Mouse (Mus musculus) MEL (cell line): Measurements from ENCODE around the gene Fam84b. TPM values are rescaled to one million over a fixed set of nuclear protein-coding genes. Genes with fewer than 3 reads are reported as not detected.

Experiments
- DNase-seq: peaks from one replicate; pipeline ENCODE4 v3.0.0; 2011; ENCODE audit warnings: low read depth, low spot score
- H3K27ac ChIP-seq: 2 replicates; pipeline ENCODE4 v1.5.1; 2012; ENCODE audit warnings: low read depth, mild to moderate bottlenecking, control low read depth, low read length, moderate library complexity; ENCODE audit not compliant: control insufficient read depth
- H3K27me3 ChIP-seq, 2 experiments: fragments of 150-350 bp in 1 of 2; sonication (generic) in 1 of 2; 2 replicates each; pipeline ENCODE4 v1.6.1; 2012; ENCODE audit warnings: low read length in 2 of 2, mild to moderate bottlenecking in 2 of 2, improper control_type of control experiment in 1 of 2, moderate library complexity in 1 of 2; ENCODE audit not compliant: insufficient read depth in 2 of 2, control insufficient read depth in 1 of 2
- H3K36me3 ChIP-seq, 2 experiments: 2 replicates each; pipeline ENCODE4 v1.6.1; 2012 to 2014; ENCODE audit warnings: low read length in 2 of 2, improper control_type of control experiment in 1 of 2, inconsistent platforms in 1 of 2, mild to moderate bottlenecking in 1 of 2; ENCODE audit not compliant: insufficient read depth in 2 of 2, control insufficient read depth in 1 of 2
- H3K4me1 ChIP-seq, 2 experiments: fragments of 150-350 bp in 1 of 2; sonication (generic) in 1 of 2; 2 replicates each; pipeline ENCODE4 v1.6.1; 2012; ENCODE audit warnings: low read length in 2 of 2, improper control_type of control experiment in 1 of 2, mild to moderate bottlenecking in 1 of 2; ENCODE audit not compliant: insufficient read depth in 2 of 2, control insufficient read depth in 1 of 2
- H3K4me3 ChIP-seq, 2 experiments: fragments of 150-350 bp in 1 of 2; sonication (generic) in 1 of 2; 2 replicates each; pipeline ENCODE4 v1.5.1; 2012; ENCODE audit warnings: low read depth in 2 of 2, low read length in 2 of 2, mild to moderate bottlenecking in 2 of 2, moderate library complexity in 2 of 2, control low read depth in 1 of 2, improper control_type of control experiment in 1 of 2; ENCODE audit not compliant: control insufficient read depth in 1 of 2, insufficient read depth in 1 of 2
- H3K79me2 ChIP-seq: 2 replicates; pipeline ENCODE4 v1.6.1; 2012; ENCODE audit warnings: mild to moderate bottlenecking, low read length, moderate library complexity; ENCODE audit not compliant: control insufficient read depth, poor library complexity, insufficient read depth
- H3K9ac ChIP-seq: 2 replicates; pipeline ENCODE4 v1.6.1; 2012; ENCODE audit warnings: low read depth, mild to moderate bottlenecking, control low read depth, low read length, moderate library complexity; ENCODE audit not compliant: control insufficient read depth, poor library complexity, severe bottlenecking
- H3K9me3 ChIP-seq: fragments of 150-350 bp; sonication (generic); replicated peaks from 2 replicates; pipeline ENCODE4 v1.6.1; 2012; ENCODE audit warnings: mild to moderate bottlenecking, low read length, improper control_type of control experiment, moderate library complexity; ENCODE audit not compliant: insufficient read depth
- CHD1 ChIP-seq: IDR thresholded peaks from 2 replicates; pipeline ENCODE4 v1.6.1; 2012; ENCODE audit warnings: low read depth, mild to moderate bottlenecking, inconsistent platforms, low read length, improper control_type of control experiment
- CHD2 ChIP-seq: IDR thresholded peaks from 2 replicates; pipeline ENCODE4 v1.6.1; 2011; ENCODE audit warnings: low read length, improper control_type of control experiment
- CTCF ChIP-seq, 3 experiments: IDR thresholded peaks in 2 of 3; conservative IDR thresholded peaks in 1 of 3; 2 replicates each; pipeline ENCODE4 v1.5.1; 2011 to 2012; ENCODE audit warnings: low read length in 3 of 3, low read depth in 2 of 3, mild to moderate bottlenecking in 2 of 3, improper control_type of control experiment in 1 of 3, inconsistent platforms in 1 of 3, mixed read lengths in 1 of 3, moderate library complexity in 1 of 3; ENCODE audit not compliant: control insufficient read depth in 1 of 3, insufficient read depth in 1 of 3, poor library complexity in 1 of 3, severe bottlenecking in 1 of 3
- EP300 ChIP-seq, 2 experiments: IDR thresholded peaks; 2 replicates each; pipeline ENCODE4 v1.6.1; 2011; ENCODE audit warnings: improper control_type of control experiment in 2 of 2, low read length in 2 of 2, low read depth in 1 of 2, mild to moderate bottlenecking in 1 of 2
- JUND ChIP-seq: IDR thresholded peaks from 2 replicates; pipeline ENCODE4 v1.6.1; 2011; ENCODE audit warnings: low read depth, mild to moderate bottlenecking, improper control_type of control experiment, low read length
- MEF2A ChIP-seq: IDR thresholded peaks from 2 replicates; pipeline ENCODE4 v1.6.1; 2014; ENCODE audit warnings: low read depth, mild to moderate bottlenecking, inconsistent platforms, low read length, improper control_type of control experiment; ENCODE audit not compliant: poor library complexity, insufficient replicate concordance, severe bottlenecking; ENCODE audit errors: extremely low read depth
- MXI1 ChIP-seq: IDR thresholded peaks from 2 replicates; pipeline ENCODE4 v1.6.1; 2011; ENCODE audit warnings: mild to moderate bottlenecking, low read depth, low read length, improper control_type of control experiment
- MYC ChIP-seq: IDR thresholded peaks from 2 replicates; pipeline ENCODE4 v1.6.1; 2011; ENCODE audit warnings: low read depth, mild to moderate bottlenecking, low read length, improper control_type of control experiment, moderate library complexity
- POLR2AphosphoS2 ChIP-seq: IDR thresholded peaks from 2 replicates; pipeline ENCODE4 v1.6.1; 2011; ENCODE audit warnings: low read length, improper control_type of control experiment
- RAD21 ChIP-seq: IDR thresholded peaks from 2 replicates; pipeline ENCODE4 v1.6.1; 2011; ENCODE audit warnings: mild to moderate bottlenecking, low read depth, low read length, improper control_type of control experiment
- RCOR1 ChIP-seq: IDR thresholded peaks from 2 replicates; pipeline ENCODE4 v1.6.1; 2012; ENCODE audit warnings: low read depth, mild to moderate bottlenecking, inconsistent platforms, low read length, improper control_type of control experiment
- SIN3A ChIP-seq: IDR thresholded peaks from 2 replicates; pipeline ENCODE4 v1.6.1; 2012; ENCODE audit warnings: low read length, improper control_type of control experiment, inconsistent platforms
- TCF12 ChIP-seq: IDR thresholded peaks from 2 replicates; pipeline ENCODE4 v1.6.1; 2014; ENCODE audit warnings: low read depth, mild to moderate bottlenecking, inconsistent platforms, low read length, improper control_type of control experiment, moderate library complexity
- UBTF ChIP-seq: IDR thresholded peaks from 2 replicates; pipeline ENCODE4 v1.6.1; 2012; ENCODE audit warnings: low read depth, mild to moderate bottlenecking, inconsistent platforms, low read length, improper control_type of control experiment, moderate library complexity, borderline replicate concordance; ENCODE audit not compliant: insufficient read depth
- USF2 ChIP-seq, 2 experiments: IDR thresholded peaks; 2 replicates each; pipeline ENCODE4 v1.6.1; 2011 to 2012; ENCODE audit warnings: improper control_type of control experiment in 2 of 2, low read length in 2 of 2, borderline replicate concordance in 1 of 2, inconsistent platforms in 1 of 2, low read depth in 1 of 2, mild to moderate bottlenecking in 1 of 2; ENCODE audit not compliant: insufficient read depth in 1 of 2
- ZC3H11A ChIP-seq: IDR thresholded peaks from 2 replicates; pipeline ENCODE4 v1.6.1; 2012; ENCODE audit warnings: low read depth, mild to moderate bottlenecking, inconsistent platforms, low read length, improper control_type of control experiment
- polyA plus RNA-seq, 2 experiments: library from polyadenylated mRNA; stranded (reverse) in 1 of 2; unstranded in 1 of 2; fragments of >175 nt in 1 of 2; fragments of >200 nt in 1 of 2; gene quantifications; 2 replicates each; pipeline versions ENCODE4 v1.2.1 to v1.2.4; 2012; ENCODE audit warnings: low replicate concordance in 2 of 2, low read depth in 1 of 2; ENCODE audit not compliant: insufficient read length in 2 of 2, insufficient read depth in 1 of 2, missing spikeins in 1 of 2
- total RNA-seq: library from RNA; depleted of rRNA; stranded (reverse); fragments of 300-350 nt; gene quantifications from 2 replicates; pipeline ENCODE4 v1.2.3, GENCODE M21; 2012

Gene Fam84b
- total and polyA plus RNA-seq, 3 experiments = not detected

- H3K4me1 ChIP-seq = no peaks in the 10 kb centered on the region
- no peak overlapping the region for H3K27ac ChIP-seq
- H3K4me3 ChIP-seq = no peak overlapping the region
Measured at GRCm38 (mm10) chr15:60822101-60822802, 31.3 kb downstream of the Fam84b start.

GRCm38 (mm10) chr15:60818500-60818899 is 35.1 kb downstream of the Fam84b start:
- Histone ChIP-seq H3K9me3 (no peaks in the 10 kb centered on the region), H3K4me3 (no peak overlapping the region), H3K27me3 (no peaks in the 10 kb centered on the region), H3K36me3 (no peaks in the 10 kb centered on the region), H3K27ac (no peak overlapping the region), H3K9ac (no peak overlapping the region), H3K4me1 (no peaks in the 10 kb centered on the region), H3K79me2 (no peaks in the 10 kb centered on the region)
- TF ChIP-seq JUND = no peak
- TF ChIP-seq ZC3H11A = no peak
- no peak for TF ChIP-seq CTCF (IDR thresholded peaks at IDR 0.05 in 2 of 3, conservative IDR thresholded peaks at IDR 0.05 in 1 of 3; ENCODE audit: control insufficient read depth in 1 of 3, insufficient read depth in 1 of 3, low read depth in 2 of 3, low read length in 3 of 3, poor library complexity in 1 of 3, severe bottlenecking in 1 of 3)
- TF ChIP-seq MXI1 = no peak
- no peak for TF ChIP-seq USF2 (IDR thresholded peaks at IDR 0.05; ENCODE audit: borderline replicate concordance in 1 of 2, insufficient read depth in 1 of 2, low read depth in 1 of 2, low read length in 2 of 2)
- TF ChIP-seq MYC = no peak
- no peak for TF ChIP-seq CHD2
- TF ChIP-seq TCF12 = no peak
- TF ChIP-seq UBTF = no peak
- TF ChIP-seq POLR2AphosphoS2 = no peak
- no peak for DNase-seq

More at GRCm38 (mm10) chr15:60822101-60822802, 31.3 kb downstream of the Fam84b start:
- Histone ChIP-seq H3K36me3 (no peaks in the 10 kb centered on the region), H3K79me2 (no peaks in the 10 kb centered on the region), H3K9me3 (no peaks in the 10 kb centered on the region), H3K27me3 (no peaks in the 10 kb centered on the region), H3K9ac (no peak overlapping the region)
- TF ChIP-seq JUND (no peak), POLR2AphosphoS2 (no peak), MEF2A (no peak), SIN3A (no peak), MXI1 (no peak), CTCF (IDR thresholded peaks at IDR 0.05 in 2 of 3, conservative IDR thresholded peaks at IDR 0.05 in 1 of 3; ENCODE audit: control insufficient read depth in 1 of 3, insufficient read depth in 1 of 3, low read depth in 2 of 3, low read length in 3 of 3, poor library complexity in 1 of 3, severe bottlenecking in 1 of 3) (no peak), RAD21 (no peak), EP300 (IDR thresholded peaks at IDR 0.05; ENCODE audit: low read depth in 1 of 2, low read length in 2 of 2) (no peak), RCOR1 (no peak), CHD1 (no peak), CHD2 (no peak)
- DNase-seq = no peak
